Mouse (Mus musculus) embryonic facial prominence, embryonic 12.5 days (tissue): ENCODE data around the gene Mrpl28. TPM values are rescaled to one million over a fixed set of nuclear protein-coding genes. Genes with fewer than 3 reads are reported as not detected.
"Not testable (repeated sequence)": the region's sequence is repeated elsewhere in the genome, so short reads cannot be mapped to it uniquely, and the experiment has no call there.

Experiments
- ATAC-seq: fragments of 200-750 bp; cut with Nextera tagmentation; 2 replicates; pipeline ENCODE4 v1.8.0; 2017; ENCODE audit not compliant: insufficient number of reproducible peaks, insufficient read depth, low FRiP score, low TSS enrichment
- H3K27ac ChIP-seq: fragments of 300-500 bp; sonication (generic); 2 replicates; pipeline ENCODE4 v1.5.1; 2016; ENCODE audit warnings: mild to moderate bottlenecking
- H3K27me3 ChIP-seq: fragments of 300-500 bp; sonication (generic); 2 replicates; pipeline ENCODE4 v1.6.1; 2016; ENCODE audit warnings: mild to moderate bottlenecking, moderate library complexity
- H3K36me3 ChIP-seq: fragments of 300-500 bp; sonication (generic); 2 replicates; pipeline ENCODE4 v1.6.1; 2016; ENCODE audit warnings: mild to moderate bottlenecking
- H3K4me1 ChIP-seq: fragments of 300-500 bp; sonication (generic); 2 replicates; pipeline ENCODE4 v1.6.1; 2016
- H3K4me2 ChIP-seq: fragments of 300-500 bp; sonication (generic); replicated peaks from 2 replicates; pipeline ENCODE4 v1.6.1; 2016; ENCODE audit warnings: mild to moderate bottlenecking, moderate library complexity
- H3K4me3 ChIP-seq: fragments of 300-500 bp; sonication (generic); 2 replicates; pipeline ENCODE4 v1.5.1; 2016; ENCODE audit warnings: mild to moderate bottlenecking
- H3K9ac ChIP-seq: fragments of 300-500 bp; sonication (generic); 2 replicates; pipeline ENCODE4 v1.6.1; 2016; ENCODE audit warnings: mild to moderate bottlenecking, moderate library complexity
- H3K9me3 ChIP-seq: fragments of 300-500 bp; sonication (generic); 2 replicates; pipeline ENCODE4 v1.6.1; 2016; ENCODE audit warnings: mild to moderate bottlenecking, moderate library complexity
- WGBS: fragments of 180-500 bp; shearing (Covaris S2); methylation state at CpG from one replicate; pipeline ENCODE4 v1.1.7; 2016; 5-methylcytosine and 5-hydroxymethylcytosine counted together
- polyA plus RNA-seq: library from polyadenylated mRNA; unstranded; fragments of >200 nt; fragmentation: Nextera tagmentation; extraction: Ambion mirVana; gene quantifications from 2 replicates; pipeline ENCODE4 v1.2.1, GENCODE M21; 2016

The Mrpl28 gene
- polyA plus RNA-seq, 1 experiment from 2014 or later, result 204 TPM

- Histone ChIP-seq H3K9me3 (no peaks in the 10 kb centered on the region), H3K4me1 (peaks cover 18% of the 10 kb centered on the region), H3K4me2 (peak within 1 kb of the TSS; percentile 71), H3K27ac (peak within 1 kb of the TSS; percentile 95), H3K9ac (peak within 1 kb of the TSS; percentile 97), H3K4me3 (peak within 1 kb of the TSS; percentile 77), H3K36me3 (peaks cover 11% of the 10 kb centered on the region), H3K27me3 (no peaks in the 10 kb centered on the region)
- WGBS, result 2% methylated on average over 42 of the region's 42 CpGs
- peak; percentile 98 for ATAC-seq
Observed at GRCm38 (mm10) chr17:26138239-26138836, 15.0 kb downstream of the Mrpl28 start, which contains the start of gene Axin1. Gene Axin1 (plus strand): TSS chr17:26138688.

- WGBS, result under 1% methylated on average over 55 of the region's 58 CpGs
- peak overlapping the region; percentile 77 for H3K4me3 ChIP-seq
Observed at GRCm38 (mm10) chr17:26138901-26139381, 15.6 kb downstream of the Mrpl28 start.

GRCm38 (mm10) chr17:26142796-26143195 is 19.5 kb downstream of the Mrpl28 start:
- Histone ChIP-seq H3K4me3 (no peak overlapping the region), H3K4me2 (no peak overlapping the region), H3K9ac (no peak overlapping the region), H3K36me3 (peaks cover 38% of the 10 kb centered on the region), H3K27me3 (no peaks in the 10 kb centered on the region), H3K27ac (no peak overlapping the region), H3K4me1 (peaks cover 18% of the 10 kb centered on the region), H3K9me3 (no peaks in the 10 kb centered on the region)
- 80% methylated on average over 4 of the region's 4 CpGs for WGBS
- no peak for ATAC-seq

More at GRCm38 (mm10) chr17:26138901-26139381, 15.6 kb downstream of the Mrpl28 start:
- peak; percentile 48 for ATAC-seq
- H3K4me1 ChIP-seq, result peaks cover 18% of the 10 kb centered on the region
- H3K9ac ChIP-seq, result peak overlapping the region; percentile 97
- peak overlapping the region; percentile 95 for H3K27ac ChIP-seq
- H3K9me3 ChIP-seq, result no peaks in the 10 kb centered on the region
- no peaks in the 10 kb centered on the region for H3K27me3 ChIP-seq
- H3K36me3 ChIP-seq, result peaks cover 16% of the 10 kb centered on the region
- peak overlapping the region; percentile 71 for H3K4me2 ChIP-seq

GRCm38 (mm10) chr17:26143386-26143785 is 20.1 kb downstream of the Mrpl28 start:
- Histone ChIP-seq H3K9ac (no peak overlapping the region), H3K4me3 (no peak overlapping the region), H3K9me3 (no peaks in the 10 kb centered on the region), H3K27me3 (no peaks in the 10 kb centered on the region), H3K27ac (no peak overlapping the region), H3K36me3 (peaks cover 43% of the 10 kb centered on the region), H3K4me1 (peaks cover 18% of the 10 kb centered on the region), H3K4me2 (no peak overlapping the region)
- no peak for ATAC-seq
- 93% methylated on average over 5 of the region's 5 CpGs for WGBS

- Histone ChIP-seq H3K4me3 (no peak overlapping the region), H3K9ac (no peak overlapping the region), H3K27me3 (no peaks in the 10 kb centered on the region), H3K36me3 (peaks cover 71% of the 10 kb centered on the region), H3K27ac (no peak overlapping the region), H3K9me3 (no peaks in the 10 kb centered on the region), H3K4me1 (no peaks in the 10 kb centered on the region), H3K4me2 (no peak overlapping the region)
- 80% methylated on average over 2 of the region's 2 CpGs for WGBS
- ATAC-seq, result no peak
Observed at GRCm38 (mm10) chr17:26149056-26149455, 25.8 kb downstream of the Mrpl28 start.

- no peak overlapping the region for H3K27ac ChIP-seq
- no peaks in the 10 kb centered on the region for H3K9me3 ChIP-seq
- ATAC-seq, result no peak
- no peaks in the 10 kb centered on the region for H3K4me1 ChIP-seq
- H3K36me3 ChIP-seq, result peaks cover 68% of the 10 kb centered on the region
- H3K27me3 ChIP-seq, result no peaks in the 10 kb centered on the region
- 85% methylated on average over 2 of the region's 2 CpGs for WGBS
- H3K4me2 ChIP-seq, result no peak overlapping the region
- no peak overlapping the region for H3K4me3 ChIP-seq
- H3K9ac ChIP-seq, result no peak overlapping the region
Observed at GRCm38 (mm10) chr17:26151886-26152630, 28.8 kb downstream of the Mrpl28 start.

- Histone ChIP-seq H3K27ac (no peak overlapping the region), H3K4me1 (peaks cover 11% of the 10 kb centered on the region), H3K36me3 (no peaks in the 10 kb centered on the region; the same call in 1 of the 2 replicates), H3K4me3 (no peak overlapping the region), H3K4me2 (no peak overlapping the region), H3K27me3 (no peaks in the 10 kb centered on the region), H3K9ac (no peak overlapping the region), H3K9me3 (no peaks in the 10 kb centered on the region)
- ATAC-seq, result no peak
- WGBS, result 97% methylated on average over 1 of the region's 1 CpGs
Observed at GRCm38 (mm10) chr17:26162736-26163135, 39.4 kb downstream of the Mrpl28 start.

- peaks cover 11% of the 10 kb centered on the region for H3K4me1 ChIP-seq
Observed at GRCm38 (mm10) chr17:26168039-26168438, 44.7 kb downstream of the Mrpl28 start.

GRCm38 (mm10) chr17:26175248-26175647 is 51.9 kb downstream of the Mrpl28 start:
- not testable (repeated sequence) for H3K4me1 ChIP-seq, H3K4me3 ChIP-seq, H3K4me2 ChIP-seq, H3K27me3 ChIP-seq, H3K27ac ChIP-seq, H3K9ac ChIP-seq, ATAC-seq, H3K9me3 ChIP-seq
- peaks cover 35% of the 10 kb centered on the region for H3K36me3 ChIP-seq
- WGBS, result 90% methylated on average over 2 of the region's 2 CpGs

More at GRCm38 (mm10) chr17:26168039-26168438, 44.7 kb downstream of the Mrpl28 start:
- Histone ChIP-seq H3K9ac (no peak overlapping the region), H3K27me3 (no peaks in the 10 kb centered on the region), H3K4me3 (no peak overlapping the region), H3K9me3 (no peaks in the 10 kb centered on the region), H3K4me2 (no peak overlapping the region), H3K27ac (no peak overlapping the region), H3K36me3 (no peaks in the 10 kb centered on the region)
- no peak for ATAC-seq
- 93% methylated on average over 2 of the region's 2 CpGs for WGBS

Other genes with a start within 250 kb of the Mrpl28 start
- 56.8 and 57.0 TPM in 2 replicates for gene Mettl26, start 248.4 kb upstream of the Mrpl28 start, polyA plus RNA-seq
- gene Wfikkn1, start 242.6 kb upstream of the Mrpl28 start, polyA plus RNA-seq, result 0.45 and 0.62 TPM in 2 replicates
- gene Rab40c, start 203.8 kb upstream of the Mrpl28 start, polyA plus RNA-seq, result 37.4 and 40.9 TPM in 2 replicates
- gene Pigq, start 178.6 kb upstream of the Mrpl28 start, polyA plus RNA-seq, result 49.9 and 51.7 TPM in 2 replicates
- 0.14 and 0.69 TPM in 2 replicates for gene Nhlrc4, start 178.5 kb upstream of the Mrpl28 start, polyA plus RNA-seq
- 0.14 and 0.20 TPM in 2 replicates for gene A930017K11Rik, start 170.9 kb upstream of the Mrpl28 start, polyA plus RNA-seq
- 33.1 and 34.6 TPM in 2 replicates for gene Capn15, start 137.7 kb upstream of the Mrpl28 start, polyA plus RNA-seq
- 30.4 and 33.1 TPM in 2 replicates for gene Rab11fip3, start 53.9 kb upstream of the Mrpl28 start, polyA plus RNA-seq
- 38.5 and 39.0 TPM in 2 replicates for gene Decr2, start 33.2 kb upstream of the Mrpl28 start, polyA plus RNA-seq
- 122 and 128 TPM in 2 replicates for gene Nme4, start 27.9 kb upstream of the Mrpl28 start, polyA plus RNA-seq
- gene Tmem8, start 10.2 kb upstream of the Mrpl28 start, polyA plus RNA-seq, result 0.99 and 1.3 TPM in 2 replicates
- gene Axin1, start 15.2 kb downstream of the Mrpl28 start, polyA plus RNA-seq, result 15.3 and 27.8 TPM in 2 replicates
- 0.34 and 0.61 TPM in 2 replicates for gene Pdia2, start 75.6 kb downstream of the Mrpl28 start, polyA plus RNA-seq
- 4.9 and 7.1 TPM in 2 replicates for gene Rgs11, start 79.5 kb downstream of the Mrpl28 start, polyA plus RNA-seq
- gene Arhgdig, start 84.3 kb downstream of the Mrpl28 start, polyA plus RNA-seq, result 20.7 and 22.9 TPM in 2 replicates
- gene Fam234a, start 120.7 kb downstream of the Mrpl28 start, polyA plus RNA-seq, result 37.9 and 40.8 TPM in 2 replicates
- 153 and 155 TPM in 2 replicates for gene Luc7l, start 129.4 kb downstream of the Mrpl28 start, polyA plus RNA-seq